Mouse (Mus musculus): ENCODE results near the gene Celf2.

The Celf2 gene

GRCm38 (mm10) chr2:6704342-6704741 lies 805.0 kb downstream of the Celf2 start:
- DNase-seq (ENCODE audit: low read depth, low spot score) = no peak

DNA sequence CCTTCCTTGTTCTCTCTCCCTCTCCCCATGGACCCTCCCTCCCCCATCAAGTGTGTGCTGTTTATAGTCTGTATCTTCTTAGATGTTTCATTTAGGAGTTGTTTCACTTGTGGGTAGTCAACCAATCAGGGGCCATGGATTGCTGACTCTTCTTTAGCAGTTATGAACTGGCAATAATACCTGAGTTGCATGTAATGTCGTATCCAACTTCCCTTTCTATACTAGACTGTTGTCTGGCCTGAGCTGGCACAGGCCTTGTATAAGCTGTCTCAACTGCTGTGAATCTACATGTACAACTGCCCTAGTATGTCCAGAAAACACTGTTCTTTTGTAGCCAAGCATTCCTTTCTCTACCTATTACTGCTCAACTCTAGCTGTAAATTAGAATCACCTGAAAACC lies 813.0 kb downstream of the Celf2 start:
- DNase-seq (ENCODE audit: low read depth, low spot score) = no peak

GRCm38 (mm10) chr2:6695353-6695951 lies 813.9 kb downstream of the Celf2 start:
- no peak for DNase-seq (ENCODE audit: low read depth, low spot score)

DNA sequence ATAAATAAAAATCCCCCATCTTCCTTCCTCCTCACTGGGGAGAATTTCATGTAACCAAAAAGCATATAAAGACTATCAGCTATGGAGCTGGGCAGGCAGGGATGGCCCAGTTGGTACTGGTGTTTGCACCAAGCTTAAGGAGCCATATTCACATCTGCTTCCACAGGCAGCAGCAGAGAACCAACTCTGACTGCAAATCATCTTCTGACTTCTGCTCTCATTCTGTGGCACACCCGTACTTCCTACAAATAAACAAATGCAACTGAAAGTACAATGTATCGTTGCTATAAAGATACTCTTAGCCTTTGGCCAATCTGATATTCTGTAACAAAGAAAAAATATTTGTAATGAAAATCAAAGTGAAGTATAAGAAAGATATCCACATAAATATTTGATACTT lies 819.7 kb downstream of the Celf2 start:
- no peak for DNase-seq (ENCODE audit: low read depth, low spot score)

DNA sequence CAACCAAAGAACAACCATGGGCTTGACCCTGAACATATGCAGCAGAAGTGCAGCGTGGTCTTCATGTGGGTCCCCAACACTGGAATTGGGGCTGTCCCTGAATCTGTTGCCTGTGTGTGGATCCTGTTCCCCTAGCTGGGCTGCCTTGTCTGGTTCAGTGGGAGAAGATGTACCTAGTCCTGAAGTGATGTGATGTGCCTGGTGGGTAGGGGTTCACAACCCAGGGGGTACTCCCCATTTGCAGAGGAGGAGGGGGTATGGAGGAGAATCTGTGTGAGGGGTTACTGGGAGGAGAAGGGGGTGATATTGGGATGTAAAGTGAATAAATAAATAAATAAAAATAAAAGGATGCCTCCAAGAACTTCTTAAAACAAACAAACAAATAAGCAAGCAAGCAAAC lies 831.1 kb downstream of the Celf2 start:
- DNase-seq (ENCODE audit: low read depth, low spot score) = no peak

- DNase-seq (ENCODE audit: low read depth, low spot score) = no peak
These were observed 831.9 kb downstream of the Celf2 start for GRCm38 (mm10) chr2:6677457-6677856.

- no peak for DNase-seq (ENCODE audit: low read depth, low spot score)
These were observed 835.0 kb downstream of the Celf2 start for GRCm38 (mm10) chr2:6674401-6674800.

GRCm38 (mm10) chr2:6673418-6673817 lies 835.9 kb downstream of the Celf2 start:
- no peak for DNase-seq (ENCODE audit: low read depth, low spot score)

DNA sequence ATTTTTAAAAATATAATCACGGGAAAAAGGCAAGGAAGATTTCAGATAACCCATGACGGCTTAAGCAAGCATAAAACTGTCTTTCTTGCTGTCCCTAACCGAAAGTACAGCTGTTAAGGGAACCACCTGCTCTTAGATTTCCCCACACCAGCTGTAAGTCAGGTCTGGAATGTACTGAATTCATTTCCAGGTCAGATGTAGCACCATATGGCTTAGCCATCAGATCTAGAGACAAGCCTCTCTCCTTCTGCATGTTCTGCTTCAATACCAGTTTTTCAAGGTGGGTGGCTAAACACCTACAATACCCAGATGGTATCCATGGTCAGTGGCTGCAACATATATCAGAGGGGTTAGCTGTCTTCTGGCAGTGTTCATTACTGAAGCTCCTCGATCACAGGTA lies 841.8 kb downstream of the Celf2 start:
- DNase-seq (ENCODE audit: low read depth, low spot score) = no peak

DNA sequence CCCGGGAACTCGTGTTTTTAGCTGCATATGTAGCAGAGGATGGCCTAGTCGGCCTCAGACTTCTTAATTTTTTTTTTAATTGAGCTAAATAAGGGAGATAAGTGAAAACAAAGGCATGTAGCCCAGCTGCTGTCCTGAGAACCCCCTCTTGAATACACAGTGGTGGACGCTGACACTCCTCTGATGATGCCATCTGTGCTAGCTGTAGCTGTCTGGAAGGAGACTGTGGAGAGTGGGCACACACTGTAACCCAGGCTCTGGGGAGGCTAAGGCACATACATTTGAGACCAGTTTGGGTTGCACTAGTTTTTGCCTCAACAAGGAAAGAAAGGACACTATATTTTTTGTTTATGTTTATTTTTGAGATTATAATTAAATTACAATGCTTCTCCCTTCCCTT lies 849.5 kb downstream of the Celf2 start:
- no peak for DNase-seq (ENCODE audit: low read depth, low spot score)

GRCm38 (mm10) chr2:6653719-6654118 lies 855.6 kb downstream of the Celf2 start:
- no peak for DNase-seq (ENCODE audit: low read depth, low spot score)

GRCm38 (mm10) chr2:6651697-6652096 lies 857.7 kb downstream of the Celf2 start:
- no peak for DNase-seq (ENCODE audit: low read depth, low spot score)

- no peak for DNase-seq (ENCODE audit: low read depth, low spot score)
These were observed 860.5 kb downstream of the Celf2 start for GRCm38 (mm10) chr2:6648877-6649276.

GRCm38 (mm10) chr2:6647028-6647427 lies 862.3 kb downstream of the Celf2 start:
- no peak for DNase-seq (ENCODE audit: low read depth, low spot score)

DNA sequence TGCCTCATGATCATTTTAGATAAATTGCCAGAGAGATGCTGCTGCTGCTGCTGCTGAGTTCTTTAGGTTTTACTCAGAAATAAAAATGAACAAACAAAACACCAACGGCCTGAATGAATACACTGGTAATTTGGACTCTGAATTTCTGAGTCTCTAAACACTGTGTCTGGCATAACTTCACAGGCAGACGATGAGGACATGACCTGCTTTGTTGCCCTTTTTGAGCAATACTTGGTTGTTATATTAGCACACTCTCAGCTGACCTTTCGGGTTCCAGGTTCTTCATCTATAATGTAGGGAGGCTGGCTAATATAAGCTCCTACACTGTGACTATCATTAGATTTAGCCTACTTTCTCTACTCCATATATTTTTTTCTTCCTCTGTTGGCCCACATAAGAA lies 863.0 kb downstream of the Celf2 start:
- no peak for DNase-seq (ENCODE audit: low read depth, low spot score)

GRCm38 (mm10) chr2:6642222-6642850 lies 867.0 kb downstream of the Celf2 start:
- no peak for DNase-seq (ENCODE audit: low read depth, low spot score)

DNA sequence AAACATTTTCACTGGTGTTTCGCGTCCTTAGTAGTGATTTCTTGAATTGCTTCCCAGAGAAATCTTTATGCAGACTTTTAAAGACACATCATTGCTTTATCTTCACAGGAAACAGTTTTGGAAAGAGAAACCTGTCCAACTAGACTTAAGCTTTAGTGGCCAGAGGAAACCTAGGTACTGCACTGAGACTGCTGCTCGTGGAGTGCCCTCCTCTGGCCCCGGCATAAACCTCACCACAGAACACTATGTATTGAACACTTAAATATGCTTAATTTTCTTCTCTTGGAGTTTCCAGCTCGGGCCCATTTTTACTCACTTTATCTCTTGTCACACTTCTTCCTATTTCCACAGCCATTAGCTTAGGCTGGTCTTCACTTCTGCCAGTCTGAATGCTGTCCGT lies 870.0 kb downstream of the Celf2 start:
- no peak for DNase-seq (ENCODE audit: low read depth, low spot score)

DNA sequence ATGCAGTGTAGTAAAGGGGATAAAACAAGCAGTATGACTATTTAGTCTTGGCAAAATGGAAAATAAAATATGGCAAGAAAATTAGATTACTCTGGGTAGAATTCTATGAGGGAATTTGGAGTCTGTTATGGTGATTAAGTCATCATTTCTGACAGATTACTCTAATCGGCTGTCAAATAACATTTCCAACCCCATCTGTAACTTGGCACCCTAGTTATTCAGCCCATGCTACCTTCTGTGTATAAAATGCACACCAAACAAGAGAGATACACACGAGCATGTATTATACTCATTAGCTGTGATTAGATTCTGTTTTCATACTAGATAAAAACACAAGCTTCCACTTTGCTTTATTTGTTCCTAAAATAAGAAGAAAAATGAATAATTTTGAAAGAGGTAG lies 872.2 kb downstream of the Celf2 start:
- no peak for DNase-seq (ENCODE audit: low read depth, low spot score)

DNA sequence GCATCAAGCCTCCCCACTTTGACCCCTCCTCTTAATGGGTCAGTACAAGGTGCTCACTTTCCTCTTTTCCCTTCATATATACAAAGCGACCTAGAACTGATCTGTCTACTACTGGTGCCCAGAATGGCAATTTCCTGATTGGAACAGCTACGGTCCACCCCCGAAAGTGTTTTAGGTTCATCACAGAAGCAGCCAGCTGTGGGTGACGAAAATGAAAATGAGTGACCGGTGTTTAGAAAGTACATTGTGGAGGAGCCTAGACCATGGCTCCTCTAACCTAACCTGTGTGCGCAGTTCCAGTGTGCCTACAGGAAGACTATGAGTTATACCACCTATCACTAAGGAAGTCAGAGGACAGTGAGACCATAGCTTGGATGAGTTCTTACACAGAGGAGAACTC lies 874.5 kb downstream of the Celf2 start:
- no peak for DNase-seq (ENCODE audit: low read depth, low spot score)

- no peak for DNase-seq (ENCODE audit: low read depth, low spot score)
These were observed 876.2 kb downstream of the Celf2 start for GRCm38 (mm10) chr2:6633115-6633514.

GRCm38 (mm10) chr2:6623802-6624201 lies 885.6 kb downstream of the Celf2 start:
- no peak for DNase-seq (ENCODE audit: low read depth, low spot score)

DNA sequence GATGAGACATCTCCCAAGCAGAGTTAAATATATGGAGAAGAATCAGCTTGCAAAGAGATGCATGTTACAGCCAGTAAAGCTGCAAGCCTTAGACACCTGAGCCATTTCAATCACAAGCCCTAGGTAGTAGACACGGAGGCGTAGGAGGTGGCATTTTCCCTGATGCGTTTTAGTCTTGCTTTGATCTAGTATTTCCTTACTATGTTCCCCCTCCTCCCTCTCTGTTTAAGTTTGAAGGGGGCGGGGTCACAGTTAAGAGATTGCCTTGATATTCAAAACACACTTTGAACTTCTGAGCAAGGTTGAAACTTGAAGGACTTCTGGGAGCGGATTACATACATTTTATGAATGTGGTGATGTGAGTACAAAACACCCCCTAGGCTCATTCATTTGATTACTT lies 887.3 kb downstream of the Celf2 start:
- no peak for DNase-seq (ENCODE audit: low read depth, low spot score)

DNA sequence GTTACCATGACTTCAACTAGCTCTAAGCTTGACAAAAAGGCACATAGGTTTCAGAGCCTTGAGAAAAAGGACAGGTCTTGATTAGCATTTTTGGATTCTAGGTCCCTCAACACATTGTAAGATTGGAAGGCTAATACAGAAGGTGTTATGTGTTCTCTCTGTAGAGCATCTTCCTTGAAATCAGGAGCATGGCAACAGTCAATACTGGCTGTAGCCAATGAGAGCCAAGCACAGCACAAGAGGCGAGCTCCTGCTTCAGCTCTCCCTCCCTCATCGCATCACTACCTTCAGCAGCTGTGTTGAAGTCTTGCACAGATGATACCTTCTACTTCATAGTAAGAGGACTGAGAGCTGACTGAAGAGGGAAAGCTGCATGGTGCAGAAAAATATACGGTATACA lies 890.5 kb downstream of the Celf2 start:
- DNase-seq (ENCODE audit: low read depth, low spot score) = no peak

GRCm38 (mm10) chr2:6618450-6618849 lies 890.9 kb downstream of the Celf2 start:
- DNase-seq (ENCODE audit: low read depth, low spot score) = no peak
